Mouse (Mus musculus) MEL (cell line): ENCODE measurements at regions not wholly inside any gene's neighbourhood (a gene's known extent, or its start where the extent isn't known, plus 50 kb on each side); places are given as distances from the start of the nearest gene placed in this dataset.

Source experiments
- HCFC1 ChIP-seq: IDR thresholded peaks from 2 replicates; pipeline ENCODE4 v1.6.1; 2012; ENCODE audit warnings: low read depth, mild to moderate bottlenecking, inconsistent platforms, low read length, improper control_type of control experiment, moderate library complexity
- KAT2A ChIP-seq: conservative IDR thresholded peaks from 2 replicates; pipeline ENCODE4 v1.6.1; 2012; ENCODE audit warnings: low read depth, low read length, improper control_type of control experiment, inconsistent platforms
- MAFK ChIP-seq: IDR thresholded peaks from 2 replicates; pipeline ENCODE4 v1.6.1; 2011; ENCODE audit warnings: low read depth, mild to moderate bottlenecking, low read length, improper control_type of control experiment, borderline replicate concordance
- NRF1 ChIP-seq: IDR thresholded peaks from 2 replicates; pipeline ENCODE4 v1.6.1; 2014; ENCODE audit warnings: low read depth, mild to moderate bottlenecking, inconsistent platforms, low read length, improper control_type of control experiment, moderate library complexity; ENCODE audit not compliant: poor library complexity, insufficient read depth, severe bottlenecking
- ZNF384 ChIP-seq: IDR thresholded peaks from 2 replicates; pipeline ENCODE4 v1.6.1; 2012; ENCODE audit warnings: low read depth, mild to moderate bottlenecking, inconsistent platforms, low read length, improper control_type of control experiment

GRCm38 (mm10) chr4:92748070-92748469 lies 556.5 kb upstream of the Gm12666 start:
- no peak for TF ChIP-seq KAT2A
- TF ChIP-seq MAFK: no peak
- no peak for TF ChIP-seq HCFC1
- TF ChIP-seq NRF1: no peak
- TF ChIP-seq ZNF384: no peak
